Mouse (Mus musculus): ENCODE data around the gene Polg2.
"Not testable (repeated sequence)": the region's sequence is repeated elsewhere in the genome, so short reads cannot be mapped to it uniquely, and the experiment has no call there.

Gene Polg2

GRCm38 (mm10) chr11:106788775-106789459 lies 9.6 kb upstream of the Polg2 start, which contains the start of the genes Ddx5 and Cep95:
TSS of gene Ddx5 (minus strand) at chr11:106789185.
TSS of gene Cep95 (plus strand) at chr11:106789252.
- peak; percentile 99 for DNase-seq (ENCODE audit: low read depth, low spot score)

GRCm38 (mm10) chr11:106788026-106788774 lies 8.9 kb upstream of the Polg2 start:
- peak; percentile 95 for DNase-seq (ENCODE audit: low read depth, low spot score)

DNA sequence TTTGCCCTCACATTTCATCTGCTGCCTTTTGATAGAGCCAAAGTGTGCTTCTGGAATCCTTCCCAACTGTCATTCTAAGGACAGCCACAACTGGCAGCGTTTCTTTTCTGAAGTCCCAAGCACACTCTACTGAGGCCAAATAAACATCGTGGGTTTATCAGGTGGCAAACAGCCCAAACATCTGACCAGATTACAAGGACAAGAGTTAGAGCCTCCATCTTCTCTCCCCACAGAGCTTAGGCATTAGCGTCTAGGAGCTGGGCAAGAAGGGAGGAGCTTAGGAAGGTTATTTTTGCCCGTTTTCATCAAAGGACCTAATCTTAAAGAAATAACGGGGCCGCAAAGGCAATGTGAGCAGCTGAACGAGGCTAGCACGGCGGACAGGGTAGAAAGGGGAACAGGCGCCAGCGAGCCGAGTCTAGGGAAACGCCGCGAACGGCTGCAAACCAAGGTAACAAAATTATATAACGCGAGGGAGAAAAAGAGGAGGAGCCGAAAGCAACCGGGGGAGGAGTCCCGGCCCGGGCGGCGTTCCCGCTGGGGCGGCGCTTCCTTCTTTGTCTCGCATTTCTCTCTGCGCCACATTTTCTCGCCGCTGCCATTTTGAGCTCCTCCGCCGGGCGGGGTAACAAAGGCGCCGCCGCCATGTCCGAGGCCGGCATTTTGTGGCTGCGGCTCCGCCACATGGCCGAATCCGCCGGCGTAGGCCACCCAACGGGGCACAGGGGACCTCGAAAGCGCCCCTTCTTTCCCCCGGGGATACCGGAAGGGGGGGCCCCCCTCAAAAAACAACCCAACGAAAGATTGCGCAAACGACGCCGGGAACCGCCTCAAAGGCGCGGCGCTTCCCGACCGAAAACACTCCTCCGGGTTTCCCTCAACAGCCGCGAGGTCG lies 8.0 kb upstream of the Polg2 start:
- DNase-seq (ENCODE audit: low read depth, low spot score) = peak; percentile 49

- DNase-seq (ENCODE audit: low read depth, low spot score) = no peak
These were observed 5.7 kb upstream of the Polg2 start for GRCm38 (mm10) chr11:106785043-106785442.

DNA sequence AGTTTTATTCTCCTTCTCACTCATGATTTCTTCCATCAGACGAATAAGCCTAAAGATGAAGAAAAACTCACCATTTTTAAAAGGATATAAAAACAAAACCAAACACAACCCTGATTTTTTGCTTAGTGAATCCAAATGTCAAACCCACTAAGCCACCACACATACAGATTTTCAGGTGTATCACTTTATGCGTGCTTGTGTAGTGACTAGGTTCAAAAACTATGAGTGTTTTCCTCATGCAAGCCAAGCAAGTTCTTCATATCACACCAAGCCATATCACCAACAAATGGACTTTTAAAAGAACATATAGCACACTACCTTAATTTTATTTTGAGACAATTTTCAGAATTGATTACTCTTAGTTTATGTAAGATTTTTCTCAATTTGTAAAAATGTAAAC lies 5.1 kb upstream of the Polg2 start:
- DNase-seq (ENCODE audit: low read depth, low spot score) = no peak

DNA sequence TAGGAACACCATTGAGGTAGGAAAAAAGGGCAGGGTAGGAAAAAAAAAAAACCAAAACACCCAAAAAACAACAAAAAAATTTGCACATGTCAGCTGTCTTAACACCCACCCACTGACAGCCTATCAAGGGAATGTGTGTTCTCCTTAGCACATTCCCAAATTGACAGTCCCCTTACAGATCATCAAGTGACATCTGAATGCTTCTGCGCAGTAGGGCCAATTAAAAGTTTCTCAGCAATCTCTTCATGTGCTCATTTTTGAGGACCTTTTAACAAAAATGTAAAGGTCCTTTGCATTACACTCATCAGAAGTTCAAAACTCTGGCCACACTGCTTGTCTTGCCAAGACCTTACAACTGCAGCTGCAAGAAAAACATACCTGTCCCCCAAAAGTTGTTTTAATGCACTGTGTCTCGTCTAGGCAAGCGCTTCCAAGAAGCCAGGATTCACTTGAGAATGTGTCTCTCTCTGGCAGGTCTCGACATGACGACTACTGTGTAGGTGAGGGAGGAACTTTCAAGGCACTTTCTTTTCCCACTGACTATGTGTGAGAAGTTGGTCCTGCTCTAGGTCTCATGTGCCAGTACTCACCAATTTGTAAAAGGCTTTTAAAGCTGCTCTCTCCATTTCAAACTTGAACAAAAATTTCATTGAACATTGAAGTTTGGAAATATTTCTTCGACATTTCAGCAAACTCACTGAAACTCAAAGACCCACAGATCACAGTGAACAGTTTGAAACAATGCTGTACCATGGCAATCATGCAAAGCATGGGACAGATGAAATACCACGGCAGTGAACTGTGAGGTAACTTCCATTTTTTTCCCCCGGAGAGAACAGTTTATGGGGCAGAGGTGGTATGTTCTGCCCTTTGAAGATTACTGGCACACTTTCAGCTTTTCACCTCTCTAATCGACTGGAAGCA lies 3.8 kb upstream of the Polg2 start:
- DNase-seq (ENCODE audit: low read depth, low spot score) = no peak

DNA sequence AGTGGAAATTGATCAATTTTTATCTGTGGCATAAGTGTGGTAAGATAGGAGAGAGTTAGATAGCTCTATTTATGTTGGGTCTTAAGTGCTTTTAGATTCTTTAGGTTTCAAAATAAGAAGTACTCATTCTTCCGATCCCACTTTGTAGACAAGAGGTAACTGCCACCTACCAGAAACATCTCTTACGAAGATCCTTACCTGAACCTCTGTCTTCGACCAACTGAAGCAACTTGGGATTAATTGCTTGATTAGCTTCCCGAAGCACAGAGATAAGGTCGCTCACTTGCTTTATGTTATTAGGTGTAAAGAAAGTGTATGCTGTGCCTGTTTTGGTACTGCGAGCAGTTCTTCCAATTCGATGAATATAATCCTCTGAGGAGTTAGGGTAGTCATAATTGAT lies 2.9 kb upstream of the Polg2 start:
- DNase-seq (ENCODE audit: low read depth, low spot score) = not testable (repeated sequence)

GRCm38 (mm10) chr11:106780590-106781220 lies 1.4 kb upstream of the Polg2 start:
- DNase-seq (ENCODE audit: low read depth, low spot score) = no peak

DNA sequence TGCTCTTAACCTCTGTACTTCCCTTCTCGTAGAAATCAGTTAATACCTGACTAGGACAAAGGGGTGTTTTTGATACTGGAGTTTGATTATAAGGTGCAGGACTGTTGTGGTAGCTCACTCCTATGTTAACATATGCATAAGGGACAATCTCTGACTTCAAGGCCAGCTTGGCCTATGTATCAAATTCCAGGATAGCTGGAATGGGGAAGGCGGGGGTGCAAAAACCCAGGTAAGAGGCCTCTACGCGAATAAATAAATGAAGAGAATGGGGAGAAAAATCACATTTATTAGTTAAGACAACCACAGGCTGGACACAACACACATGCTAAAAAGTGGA lies 720 bp upstream of the Polg2 start:
- DNase-seq (ENCODE audit: low read depth, low spot score) = no peak

GRCm38 (mm10) chr11:106778589-106779387 lies 549 bp downstream of the Polg2 start:
- peak; percentile 42 for DNase-seq (ENCODE audit: low read depth, low spot score)

DNA sequence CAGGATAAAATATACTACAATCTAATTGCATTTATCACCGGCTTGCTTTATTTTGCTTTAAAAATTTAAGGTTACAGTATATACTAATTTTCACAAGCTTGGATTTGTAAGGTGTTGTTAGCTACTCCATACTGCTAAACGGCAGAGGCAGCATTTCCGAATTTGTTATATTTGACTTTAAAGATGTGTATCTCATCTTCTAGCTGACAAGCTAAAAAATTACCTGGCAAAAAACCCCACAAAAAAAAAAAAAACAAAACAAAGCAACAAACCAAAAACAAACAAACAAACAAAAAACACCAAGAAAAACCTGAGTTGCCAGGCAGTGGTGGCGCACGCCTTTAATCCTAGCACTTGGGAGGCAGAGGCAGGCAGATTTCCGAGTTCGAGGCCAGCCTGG lies 1.2 kb downstream of the Polg2 start:
- DNase-seq (ENCODE audit: low read depth, low spot score) = no peak

DNA sequence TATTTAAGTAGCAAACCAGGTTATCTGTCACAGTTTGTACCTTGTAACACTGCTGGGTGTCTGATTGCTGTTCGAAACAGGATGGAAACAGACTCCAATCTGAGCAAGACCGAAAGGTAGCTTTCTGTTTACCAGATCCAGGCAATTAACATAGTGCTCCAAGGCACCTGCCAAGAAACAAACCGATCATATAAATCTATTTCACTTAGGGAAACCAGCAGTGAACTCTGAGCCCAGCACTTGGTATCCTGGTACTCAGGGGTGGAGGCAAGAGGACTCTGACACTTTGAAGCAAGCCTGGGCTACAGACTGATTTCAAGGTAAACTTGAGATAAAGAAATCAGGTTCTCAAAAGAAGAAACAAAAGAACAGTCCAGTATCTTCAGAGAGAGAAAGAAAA lies 1.9 kb downstream of the Polg2 start:
- no peak for DNase-seq (ENCODE audit: low read depth, low spot score)

GRCm38 (mm10) chr11:106776960-106777359 lies 2.4 kb downstream of the Polg2 start:
- DNase-seq (ENCODE audit: low read depth, low spot score) = no peak

GRCm38 (mm10) chr11:106773061-106773460 lies 6.3 kb downstream of the Polg2 start:
- DNase-seq (ENCODE audit: low read depth, low spot score) = no peak

DNA sequence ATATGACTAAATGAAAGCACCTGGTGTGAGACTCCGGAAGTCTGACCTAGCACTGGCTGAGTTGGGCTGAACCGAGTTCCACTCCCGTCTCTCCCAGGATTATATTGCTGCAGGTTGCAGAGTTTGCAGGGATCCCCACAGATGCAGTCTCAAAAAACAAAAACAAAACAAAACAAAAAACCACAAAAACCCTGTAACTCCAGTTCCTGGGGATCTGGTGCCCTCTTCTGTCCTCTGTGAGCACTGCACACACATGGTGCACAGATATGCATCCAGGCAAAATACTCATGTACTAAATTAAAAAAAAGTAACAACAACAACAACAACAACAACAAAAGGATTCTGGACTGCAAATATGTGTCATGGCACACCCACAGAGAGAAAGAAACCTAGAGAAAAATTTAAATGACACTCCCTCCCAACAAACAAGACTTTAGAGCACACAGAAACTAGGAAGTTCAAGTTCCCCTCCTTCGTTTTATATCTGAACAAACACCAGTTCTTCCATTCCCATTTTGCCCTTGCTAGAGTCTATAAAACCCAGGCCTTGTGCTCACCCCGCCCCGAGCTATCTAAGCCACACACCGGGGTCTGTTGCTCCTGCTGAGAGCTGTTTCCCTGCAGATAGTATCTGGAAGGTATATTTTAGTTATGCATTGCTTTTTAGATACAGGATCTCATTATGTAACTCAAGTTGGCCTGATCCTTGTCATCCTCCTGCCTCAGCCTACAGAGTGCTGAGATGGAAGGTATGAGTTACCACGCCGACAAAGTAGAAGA lies 9.0 kb downstream of the Polg2 start:
- no peak for DNase-seq (ENCODE audit: low read depth, low spot score)

GRCm38 (mm10) chr11:106767516-106767915 lies 11.8 kb downstream of the Polg2 start:
- DNase-seq (ENCODE audit: low read depth, low spot score) = no peak

GRCm38 (mm10) chr11:106766611-106767162 lies 12.7 kb downstream of the Polg2 start:
- DNase-seq (ENCODE audit: low read depth, low spot score) = no peak

DNA sequence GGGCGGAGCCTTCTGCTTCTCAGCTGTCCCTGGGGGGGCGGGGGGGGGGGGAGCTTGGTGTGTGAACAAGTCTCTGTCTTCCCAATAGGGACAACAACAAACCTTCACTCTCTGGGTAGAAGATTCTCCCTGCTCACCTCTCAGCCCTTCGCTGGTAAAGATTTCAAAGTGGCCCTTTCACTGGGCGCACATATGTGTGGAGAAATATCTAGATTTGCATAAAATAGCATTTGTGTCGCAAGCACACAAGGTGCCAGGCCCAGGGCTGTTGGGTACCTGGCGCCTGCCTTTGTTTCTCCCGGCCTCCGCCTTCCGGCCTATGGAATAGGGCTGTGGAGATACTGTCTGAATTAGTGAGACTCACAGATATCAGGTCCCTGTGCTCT lies 16.5 kb downstream of the Polg2 start:
- DNase-seq (ENCODE audit: low read depth, low spot score) = no peak

Measured in WW6 (cell line).